Mouse (Mus musculus): Measurements from ENCODE around the gene Gm20431. TPM values are rescaled to one million over a fixed set of nuclear protein-coding genes. Genes with fewer than 3 reads are reported as not detected.

Gene Gm20431
- polyA plus RNA-seq, 1 experiment: 0.44 TPM

GRCm38 (mm10) chr2:167606745-167607123, 54.6 kb downstream of the Gm20431 start:
- Histone ChIP-seq H3K27me3 (ENCODE audit: control insufficient read depth, insufficient read depth, insufficient read length) (no peaks in the 10 kb centered on the region), H3K79me2 (ENCODE audit: control insufficient read depth, insufficient read depth) (peaks cover 17% of the 10 kb centered on the region)
- TF ChIP-seq FOSL1 (IDR thresholded peaks at IDR 0.05; ENCODE audit: insufficient read depth, low read length, poor library complexity, severe bottlenecking) (no peak), MYOD1 (IDR thresholded peaks at IDR 0.05; ENCODE audit: control insufficient read depth, insufficient read length, low read depth) (peak; percentile 75)

DNA sequence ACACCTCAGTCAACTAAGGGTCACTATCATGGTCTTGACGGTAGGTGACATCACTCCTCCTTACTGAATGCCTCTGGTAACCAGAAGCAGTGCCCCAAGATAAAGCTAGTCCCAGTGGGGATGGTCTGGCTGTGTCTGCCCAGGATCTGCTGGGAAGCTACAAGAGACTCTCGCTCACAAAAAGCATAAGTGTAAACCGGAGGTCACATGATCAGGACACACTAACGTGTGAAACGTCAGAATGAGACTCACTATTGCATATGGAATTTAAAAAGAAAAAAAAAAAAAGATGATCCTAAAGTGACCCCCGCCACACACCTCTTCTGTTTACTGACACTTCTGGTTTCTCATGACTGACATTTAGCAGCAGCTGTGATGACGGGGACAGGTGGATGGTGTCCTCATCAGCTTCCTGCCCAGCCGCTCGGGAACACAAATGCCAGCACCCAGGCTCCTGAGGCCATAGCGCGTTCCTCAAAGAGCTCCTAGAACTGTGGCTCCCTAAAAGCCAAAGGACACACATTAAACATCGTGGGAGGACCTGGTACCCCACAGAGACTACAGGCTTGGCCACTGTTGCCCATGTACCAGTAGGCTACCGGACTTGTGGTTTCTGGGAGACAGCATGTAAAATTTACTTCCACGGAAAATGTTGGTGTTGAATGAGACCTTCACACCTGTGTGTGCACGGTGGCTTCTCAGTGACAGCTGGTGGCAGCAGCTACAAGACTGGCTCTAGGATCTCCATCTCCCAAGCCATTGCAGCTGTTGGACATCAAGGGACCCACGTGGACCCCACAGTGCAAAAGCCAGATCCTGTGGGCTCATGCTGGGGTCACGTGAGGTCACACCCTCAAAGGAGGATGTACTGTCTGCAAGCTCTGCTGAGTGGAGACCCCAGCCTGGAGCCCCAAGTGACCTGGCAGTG, 55.2 kb downstream of the Gm20431 start:
- H3K79me3 ChIP-seq (ENCODE audit: low read depth): no peaks in the 10 kb centered on the region
- peak overlapping the region; percentile 39 for H3ac ChIP-seq (ENCODE audit: control insufficient read depth, insufficient read length, low read depth)
- H3K27me3 ChIP-seq (ENCODE audit: control insufficient read depth, insufficient read depth, insufficient read length): no peaks in the 10 kb centered on the region
- H3K79me2 ChIP-seq (ENCODE audit: control insufficient read depth, insufficient read depth): peaks cover 11% of the 10 kb centered on the region
- no peak overlapping the region for H3K4me3 ChIP-seq (ENCODE audit: insufficient read depth, poor library complexity, severe bottlenecking)
- TF ChIP-seq CEBPB (IDR thresholded peaks at IDR 0.05; ENCODE audit: low read depth) (no peak), CTCF (IDR thresholded peaks at IDR 0.05; ENCODE audit: control insufficient read depth, insufficient read depth, insufficient read length) (no peak), USF1 (IDR thresholded peaks at IDR 0.05; ENCODE audit: low read depth) (peak; percentile 50), MYOD1 (IDR thresholded peaks at IDR 0.05; ENCODE audit: control insufficient read depth, insufficient read length, low read depth) (peak; percentile 79), MAX (IDR thresholded peaks at IDR 0.05) (no peak)
- peaks cover 20% of the 10 kb centered on the region for H3K36me3 ChIP-seq (ENCODE audit: control insufficient read depth, insufficient read depth)

More at GRCm38 (mm10) chr2:167606745-167607123, 54.6 kb downstream of the Gm20431 start:
- no peak overlapping the region for H3ac ChIP-seq (ENCODE audit: control insufficient read depth, insufficient read length, low read depth)
- H3K4me3 ChIP-seq (ENCODE audit: insufficient read depth, poor library complexity, severe bottlenecking): no peak overlapping the region
- H3K79me3 ChIP-seq (ENCODE audit: low read depth): peaks cover 3% of the 10 kb centered on the region
- H3K36me3 ChIP-seq (ENCODE audit: control insufficient read depth, insufficient read depth): peaks cover 20% of the 10 kb centered on the region

DNA sequence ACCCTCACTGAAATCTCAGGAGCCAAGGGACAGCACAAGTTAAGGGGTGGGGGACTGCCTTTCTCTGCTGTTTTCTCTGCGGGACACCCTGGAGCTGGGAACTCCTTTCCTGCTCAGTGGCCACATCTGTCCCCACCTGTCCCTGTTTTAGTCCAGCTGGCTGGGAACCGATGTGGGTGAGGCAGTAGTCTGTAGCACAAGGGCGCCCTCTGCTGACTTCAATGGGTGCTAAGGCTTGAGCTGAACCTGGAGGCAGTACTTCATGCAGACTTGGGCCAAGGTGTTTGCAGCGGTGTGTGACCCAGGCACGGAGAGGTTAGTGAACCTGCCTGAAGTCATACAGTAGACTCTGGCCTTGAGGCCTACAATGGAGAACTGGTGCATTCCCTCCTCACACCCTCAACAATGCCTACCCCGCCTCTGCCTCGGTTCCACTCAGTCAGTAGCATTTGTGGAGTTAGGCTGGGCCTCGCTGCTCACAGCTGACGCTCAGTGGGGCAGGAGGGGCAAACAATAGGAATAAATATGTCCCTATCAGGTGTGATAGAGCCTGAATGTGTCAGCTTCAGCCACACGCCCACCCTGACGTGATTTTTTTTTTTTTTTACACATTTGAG, 56.0 kb downstream of the Gm20431 start:
- no peaks in the 10 kb centered on the region for H3K27me3 ChIP-seq (ENCODE audit: control insufficient read depth, insufficient read depth, insufficient read length)
- H3K4me3 ChIP-seq (ENCODE audit: insufficient read depth, poor library complexity, severe bottlenecking): no peak overlapping the region
- TF ChIP-seq MYOD1 (IDR thresholded peaks at IDR 0.05; ENCODE audit: control insufficient read depth, insufficient read length, low read depth) (peak; percentile 67), MAX (IDR thresholded peaks at IDR 0.05) (no peak), CTCF (IDR thresholded peaks at IDR 0.05; ENCODE audit: control insufficient read depth, insufficient read depth, insufficient read length) (peak; percentile 94)

GRCm38 (mm10) chr2:167602978-167603377, 58.3 kb downstream of the Gm20431 start:
- Histone ChIP-seq H3K36me3 (ENCODE audit: control insufficient read depth, insufficient read depth) (peaks cover 11% of the 10 kb centered on the region), H3K79me3 (ENCODE audit: low read depth) (no peaks in the 10 kb centered on the region), H3K27me3 (ENCODE audit: control insufficient read depth, insufficient read depth, insufficient read length) (no peaks in the 10 kb centered on the region), H3K4me3 (ENCODE audit: insufficient read depth, poor library complexity, severe bottlenecking) (no peak overlapping the region), H3ac (ENCODE audit: control insufficient read depth, insufficient read length, low read depth) (no peak overlapping the region), H3K79me2 (ENCODE audit: control insufficient read depth, insufficient read depth) (no peaks in the 10 kb centered on the region)
- TF ChIP-seq CTCF (IDR thresholded peaks at IDR 0.05; ENCODE audit: control insufficient read depth, insufficient read depth, insufficient read length): peak; percentile 72
- TF ChIP-seq USF1 (IDR thresholded peaks at IDR 0.05; ENCODE audit: low read depth): no peak

More for the DNA sequence above, 56.0 kb downstream of the Gm20431 start:
- H3K79me2 ChIP-seq (ENCODE audit: control insufficient read depth, insufficient read depth): peaks cover 3% of the 10 kb centered on the region
- H3K79me3 ChIP-seq (ENCODE audit: low read depth): no peaks in the 10 kb centered on the region
- H3ac ChIP-seq (ENCODE audit: control insufficient read depth, insufficient read length, low read depth): no peak overlapping the region
- H3K36me3 ChIP-seq (ENCODE audit: control insufficient read depth, insufficient read depth): peaks cover 15% of the 10 kb centered on the region

DNA sequence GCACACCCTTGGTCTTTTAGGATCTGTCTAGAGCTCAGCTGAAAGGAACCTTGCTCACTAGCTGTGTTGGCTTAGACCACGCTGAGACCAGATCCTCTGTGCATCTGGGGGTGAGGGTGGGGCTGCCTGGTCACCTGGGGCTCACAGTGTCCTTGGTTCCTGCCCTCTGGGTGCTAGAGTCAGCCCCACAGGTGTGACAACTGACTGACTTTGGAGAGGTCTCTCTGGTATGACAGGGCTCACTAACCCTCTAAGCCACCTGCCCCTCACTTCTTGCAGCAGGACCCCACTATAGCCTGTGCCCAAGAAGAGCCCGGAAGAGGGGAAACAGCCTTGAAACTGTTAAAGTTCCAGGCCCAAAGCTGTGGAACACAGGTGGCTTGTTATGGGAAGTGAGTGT, 58.9 kb downstream of the Gm20431 start:
- no peak for TF ChIP-seq FOSL1 (IDR thresholded peaks at IDR 0.05; ENCODE audit: insufficient read depth, low read length, poor library complexity, severe bottlenecking)
- TF ChIP-seq MYOD1 (IDR thresholded peaks at IDR 0.05; ENCODE audit: control insufficient read depth, insufficient read length, low read depth): no peak
- no peak for TF ChIP-seq CEBPB (IDR thresholded peaks at IDR 0.05; ENCODE audit: low read depth)
- H3ac ChIP-seq (ENCODE audit: control insufficient read depth, insufficient read length, low read depth): no peak overlapping the region

GRCm38 (mm10) chr2:167600481-167600995, 60.8 kb downstream of the Gm20431 start:
- Histone ChIP-seq H3K27me3 (ENCODE audit: control insufficient read depth, insufficient read depth, insufficient read length) (no peaks in the 10 kb centered on the region), H3K4me3 (ENCODE audit: insufficient read depth, poor library complexity, severe bottlenecking) (no peak overlapping the region), H3K36me3 (ENCODE audit: control insufficient read depth, insufficient read depth) (no peaks in the 10 kb centered on the region), H3K79me2 (ENCODE audit: control insufficient read depth, insufficient read depth) (no peaks in the 10 kb centered on the region), H3ac (ENCODE audit: control insufficient read depth, insufficient read length, low read depth) (no peak overlapping the region), H3K79me3 (ENCODE audit: low read depth) (no peaks in the 10 kb centered on the region)
- TF ChIP-seq MYOD1 (IDR thresholded peaks at IDR 0.05; ENCODE audit: control insufficient read depth, insufficient read length, low read depth) (peak; percentile 60), CTCF (IDR thresholded peaks at IDR 0.05; ENCODE audit: control insufficient read depth, insufficient read depth, insufficient read length) (no peak)

More for the DNA sequence above, 58.9 kb downstream of the Gm20431 start:
- peaks cover 8% of the 10 kb centered on the region for H3K36me3 ChIP-seq (ENCODE audit: control insufficient read depth, insufficient read depth)
- no peaks in the 10 kb centered on the region for H3K79me2 ChIP-seq (ENCODE audit: control insufficient read depth, insufficient read depth)
- H3K4me3 ChIP-seq (ENCODE audit: insufficient read depth, poor library complexity, severe bottlenecking): no peak overlapping the region
- H3K27me3 ChIP-seq (ENCODE audit: control insufficient read depth, insufficient read depth, insufficient read length): no peaks in the 10 kb centered on the region
- no peaks in the 10 kb centered on the region for H3K79me3 ChIP-seq (ENCODE audit: low read depth)

All from C2C12 (cell line).